Mouse (Mus musculus): ENCODE measurements around the gene Bcr.

The Bcr gene

GRCm38 (mm10) chr10:75187366-75188056 lies 127.1 kb downstream of the Bcr start:
- no peak for DNase-seq

DNA sequence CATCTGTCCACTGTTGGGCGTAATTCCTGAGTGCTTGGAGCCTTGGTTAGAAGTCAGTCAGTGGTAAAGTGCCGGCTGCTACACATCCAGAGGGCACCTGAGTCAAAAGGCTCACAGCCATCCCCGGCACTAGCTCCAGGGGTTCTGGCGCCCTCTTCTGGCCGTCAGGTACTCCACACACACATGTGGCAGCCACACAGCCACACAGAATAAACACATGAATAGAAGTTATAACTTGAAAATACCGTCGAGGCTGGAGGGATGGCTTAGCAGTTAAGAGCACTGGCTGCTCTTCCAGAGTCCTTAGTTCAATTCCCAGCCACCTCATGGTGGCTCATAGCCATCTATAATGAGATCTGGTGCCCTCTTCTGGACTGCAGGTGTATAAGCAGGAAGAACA lies 131.3 kb downstream of the Bcr start:
- DNase-seq: no peak

DNA sequence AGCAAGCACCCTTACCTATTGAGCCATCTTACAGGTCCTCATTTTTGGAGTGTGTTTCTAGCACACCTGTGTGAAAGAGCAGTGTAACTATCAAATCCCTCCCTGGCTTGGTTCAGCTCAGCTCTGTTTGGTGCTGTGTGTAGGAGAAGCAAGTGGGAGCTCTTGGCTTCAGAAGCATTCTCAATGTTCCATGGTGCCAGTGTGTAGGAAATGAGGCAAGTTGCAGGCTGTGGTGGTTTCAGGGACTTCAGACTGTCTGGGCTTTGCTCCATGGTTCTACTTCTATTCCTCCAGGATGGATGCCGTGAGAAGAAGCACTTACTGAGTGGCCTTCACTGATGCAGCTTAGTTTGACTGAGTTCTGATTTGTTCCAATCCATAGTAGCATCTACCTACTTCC lies 137.4 kb downstream of the Bcr start:
- no peak for DNase-seq

DNA sequence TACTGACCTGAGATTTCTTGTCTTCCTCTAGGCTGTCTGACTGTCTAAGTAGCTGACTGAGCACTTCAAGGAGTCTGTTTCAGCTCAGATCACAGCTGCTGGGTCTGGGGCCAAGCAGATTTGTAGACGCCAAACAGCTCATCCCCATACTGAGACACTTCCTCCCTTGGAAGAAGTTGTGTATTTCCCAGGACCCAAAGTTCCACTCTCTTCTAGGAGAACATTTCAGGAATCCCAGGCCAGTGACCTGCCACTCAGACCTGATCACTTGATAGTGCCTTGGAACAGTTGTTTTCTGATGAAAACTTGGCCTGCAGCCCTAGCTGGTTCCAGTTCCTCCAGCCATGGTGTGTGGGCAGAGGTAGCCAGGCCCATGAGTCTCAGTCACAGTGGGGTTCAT lies 140.3 kb downstream of the Bcr start:
- DNase-seq: no peak

DNA sequence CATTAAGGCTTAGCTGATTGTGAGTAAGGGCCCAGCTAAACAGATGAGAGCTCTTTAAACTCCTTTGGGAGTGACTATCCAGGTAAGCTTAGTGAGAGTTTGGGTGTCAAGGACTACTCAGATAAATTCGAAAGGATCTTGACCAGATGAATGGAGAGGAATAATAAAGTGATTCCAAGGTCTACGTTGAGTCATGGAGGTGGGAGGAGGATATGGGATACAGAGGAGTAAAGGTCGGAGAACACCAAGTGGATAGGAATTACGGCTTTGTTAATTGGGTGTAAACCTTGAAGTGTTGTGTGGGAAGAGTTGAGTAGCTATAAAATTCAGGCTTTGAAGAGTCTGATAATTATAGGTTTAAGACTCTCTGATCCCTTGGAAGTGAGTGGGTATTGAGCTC lies 145.8 kb downstream of the Bcr start:
- DNase-seq: no peak

- no peak for DNase-seq
These were observed 150.4 kb downstream of the Bcr start for GRCm38 (mm10) chr10:75210841-75211240.

DNA sequence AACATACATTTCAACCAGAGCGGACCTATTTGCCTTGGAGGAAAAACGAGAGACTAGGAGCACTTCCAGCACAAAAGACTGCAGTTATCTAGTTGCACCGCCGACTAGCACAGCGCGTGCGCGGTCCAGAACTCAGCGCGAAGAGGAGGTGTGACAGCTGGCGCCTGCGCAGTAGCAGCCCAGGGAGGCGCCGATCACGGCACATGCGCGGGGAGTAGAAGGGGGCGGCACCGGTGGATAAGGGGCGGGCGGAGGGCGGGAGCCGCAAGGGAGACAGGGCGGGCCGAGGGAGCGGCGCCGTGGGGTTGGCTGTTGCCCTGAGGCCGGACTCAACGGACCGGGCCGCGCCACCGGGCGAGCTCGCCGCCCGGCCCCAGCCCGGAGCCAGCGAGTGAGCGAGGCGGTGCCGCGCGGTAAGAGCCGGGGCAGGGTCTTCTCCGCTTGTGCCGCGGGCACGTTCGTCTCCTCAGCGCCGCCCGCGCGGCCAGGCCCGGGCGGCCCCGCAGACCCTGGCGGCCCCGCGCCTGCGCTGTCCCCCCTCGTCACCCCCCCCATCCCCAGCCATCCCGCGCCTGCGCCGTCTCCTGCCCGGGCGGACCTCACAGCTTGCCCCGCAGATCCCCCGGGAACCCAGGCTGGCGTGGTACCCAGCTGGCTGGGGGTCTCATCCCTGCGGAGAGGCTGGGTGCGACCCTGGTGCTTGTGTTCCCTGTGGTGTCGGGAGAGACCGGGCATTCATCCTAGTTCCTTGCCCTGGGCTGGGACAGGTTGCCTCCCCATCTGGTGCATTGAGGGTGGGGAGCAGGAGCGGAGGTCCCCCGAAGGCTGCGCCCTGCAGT lies 151.6 kb downstream of the Bcr start, which contains the start of gene Specc1l:
Gene Specc1l (plus strand): TSS at position 267 of the 839 bp plus-strand sequence.
- peak; percentile 94 to 97 for DNase-seq

GRCm38 (mm10) chr10:75212981-75213380 lies 152.6 kb downstream of the Bcr start:
- peak; percentile 66 to 68 for DNase-seq

- DNase-seq: no peak
These were observed 160.3 kb downstream of the Bcr start for GRCm38 (mm10) chr10:75220722-75221121.

GRCm38 (mm10) chr10:75221936-75222610 lies 161.7 kb downstream of the Bcr start:
- no peak for DNase-seq

GRCm38 (mm10) chr10:75222611-75222998 lies 162.2 kb downstream of the Bcr start:
- DNase-seq: no peak

- DNase-seq: no peak
These were observed 163.8 kb downstream of the Bcr start for GRCm38 (mm10) chr10:75224154-75224553.

DNA sequence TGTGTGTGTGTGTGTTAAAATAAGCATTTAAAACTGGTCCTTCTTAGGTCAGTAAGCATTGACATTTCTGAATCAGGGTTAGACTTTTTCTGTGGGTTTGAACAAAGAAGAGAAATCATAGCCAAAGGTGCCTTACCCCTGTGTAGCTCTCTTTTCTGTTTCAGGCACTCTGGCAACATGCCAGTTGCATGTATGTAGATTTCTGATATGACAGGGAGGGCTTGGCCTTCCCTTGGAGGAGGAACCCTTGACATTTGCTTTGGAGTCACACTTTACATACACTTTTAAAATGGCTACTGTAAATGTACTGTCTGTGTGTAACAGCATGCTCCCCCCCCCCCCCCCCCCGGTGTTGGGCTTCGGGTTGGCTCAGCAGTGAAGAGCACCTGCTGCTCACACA lies 164.2 kb downstream of the Bcr start:
- DNase-seq: no peak

GRCm38 (mm10) chr10:75227381-75227780 lies 167.0 kb downstream of the Bcr start:
- no peak for DNase-seq

GRCm38 (mm10) chr10:75230572-75230971 lies 170.2 kb downstream of the Bcr start:
- peak; percentile 34 to 36 for DNase-seq

- no peak for DNase-seq
These were observed 171.5 kb downstream of the Bcr start for GRCm38 (mm10) chr10:75231876-75232275.

GRCm38 (mm10) chr10:75232612-75233155 lies 172.3 kb downstream of the Bcr start:
- DNase-seq: no peak

GRCm38 (mm10) chr10:75233489-75233888 lies 173.1 kb downstream of the Bcr start:
- DNase-seq: no peak
